Mouse (Mus musculus): ENCODE measurements around the gene Alox12. TPM values are rescaled to one million over a fixed set of nuclear protein-coding genes. Genes with fewer than 3 reads are reported as not detected.
A peak's percentile ranks its signal among the peaks of the same experiment; 100 is the strongest.

The Alox12 gene
- polyA plus RNA-seq, 1 experiment from 2014 or later, result 0.08 TPM

- WGBS, result under 1% methylated on average over 24 of the region's 24 CpGs
- Histone ChIP-seq H3K4me2 (ENCODE audit: low read depth, low read length) (peak overlapping the region; percentile 91), H3K4me1 (ENCODE audit: control insufficient read depth, insufficient read depth, low read length) (peaks cover 23% of the 10 kb centered on the region), H3K27ac (ENCODE audit: low read depth, low read length) (peak overlapping the region; percentile 88), H3K4me3 (ENCODE audit: low read depth, low read length) (peak overlapping the region; percentile 59), H3K9ac (replicated peaks; ENCODE audit: low read depth, low read length) (peak overlapping the region; percentile 76), H3K27me3 (ENCODE audit: control insufficient read depth, insufficient read depth, low read length) (peaks cover 18% of the 10 kb centered on the region), H3K36me3 (ENCODE audit: control insufficient read depth, insufficient read depth, low read length) (no peaks in the 10 kb centered on the region), H3K9me3 (ENCODE audit: control insufficient read depth, low read length) (no peaks in the 10 kb centered on the region)
- ATAC-seq (ENCODE audit: low read depth), result no peak
These were observed 34.8 kb downstream of the Alox12 start for GRCm38 (mm10) chr11:70220323-70220722.

- 55% methylated on average over 7 of the region's 7 CpGs for WGBS
- Histone ChIP-seq H3K27ac (ENCODE audit: low read depth, low read length) (peak overlapping the region; percentile 88), H3K4me1 (ENCODE audit: control insufficient read depth, insufficient read depth, low read length) (peaks cover 23% of the 10 kb centered on the region), H3K9ac (replicated peaks; ENCODE audit: low read depth, low read length) (peak overlapping the region; percentile 76), H3K4me3 (ENCODE audit: low read depth, low read length) (peak overlapping the region; percentile 59), H3K27me3 (ENCODE audit: control insufficient read depth, insufficient read depth, low read length) (peaks cover 20% of the 10 kb centered on the region), H3K9me3 (ENCODE audit: control insufficient read depth, low read length) (no peaks in the 10 kb centered on the region), H3K36me3 (ENCODE audit: control insufficient read depth, insufficient read depth, low read length) (no peaks in the 10 kb centered on the region), H3K4me2 (ENCODE audit: low read depth, low read length) (peak overlapping the region; percentile 91)
- no peak for ATAC-seq (ENCODE audit: low read depth)
These were observed 35.3 kb downstream of the Alox12 start for GRCm38 (mm10) chr11:70219873-70220272.

- H3K36me3 ChIP-seq (ENCODE audit: control insufficient read depth, insufficient read depth, low read length), result no peaks in the 10 kb centered on the region
- H3K4me1 ChIP-seq (ENCODE audit: control insufficient read depth, insufficient read depth, low read length), result peaks cover 30% of the 10 kb centered on the region
- H3K4me2 ChIP-seq (ENCODE audit: low read depth, low read length), result peak overlapping the region; percentile 91
- peak overlapping the region; percentile 59; the same call in 1 of the 2 replicates for H3K4me3 ChIP-seq (ENCODE audit: low read depth, low read length)
- H3K27me3 ChIP-seq (ENCODE audit: control insufficient read depth, insufficient read depth, low read length), result peaks cover 27% of the 10 kb centered on the region
- no peak for ATAC-seq (ENCODE audit: low read depth)
- H3K9me3 ChIP-seq (ENCODE audit: control insufficient read depth, low read length), result no peaks in the 10 kb centered on the region
- WGBS, result 91% methylated on average over 15 of the region's 15 CpGs
- H3K27ac ChIP-seq (ENCODE audit: low read depth, low read length), result no peak overlapping the region
- no peak overlapping the region for H3K9ac ChIP-seq (replicated peaks; ENCODE audit: low read depth, low read length)
These were observed 36.2 kb downstream of the Alox12 start for GRCm38 (mm10) chr11:70218741-70219470.

- H3K4me2 ChIP-seq (ENCODE audit: low read depth, low read length), result no peak overlapping the region
These were observed 37.1 kb downstream of the Alox12 start for GRCm38 (mm10) chr11:70218039-70218438.

GRCm38 (mm10) chr11:70216103-70216502 lies 39.0 kb downstream of the Alox12 start:
- ATAC-seq (ENCODE audit: low read depth), result no peak
- Histone ChIP-seq H3K36me3 (ENCODE audit: control insufficient read depth, insufficient read depth, low read length) (no peaks in the 10 kb centered on the region), H3K9me3 (ENCODE audit: control insufficient read depth, low read length) (no peaks in the 10 kb centered on the region), H3K4me1 (ENCODE audit: control insufficient read depth, insufficient read depth, low read length) (peaks cover 29% of the 10 kb centered on the region), H3K4me2 (ENCODE audit: low read depth, low read length) (no peak overlapping the region), H3K27ac (ENCODE audit: low read depth, low read length) (no peak overlapping the region), H3K9ac (replicated peaks; ENCODE audit: low read depth, low read length) (no peak overlapping the region), H3K4me3 (ENCODE audit: low read depth, low read length) (no peak overlapping the region), H3K27me3 (ENCODE audit: control insufficient read depth, insufficient read depth, low read length) (peaks cover 34% of the 10 kb centered on the region)
- 41% methylated on average over 3 of the region's 3 CpGs for WGBS

More at GRCm38 (mm10) chr11:70218039-70218438, 37.1 kb downstream of the Alox12 start:
- H3K9me3 ChIP-seq (ENCODE audit: control insufficient read depth, low read length), result no peaks in the 10 kb centered on the region
- H3K27me3 ChIP-seq (ENCODE audit: control insufficient read depth, insufficient read depth, low read length), result peaks cover 32% of the 10 kb centered on the region
- 98% methylated on average over 4 of the region's 4 CpGs for whole genome bisulfite sequencing
- no peaks in the 10 kb centered on the region for H3K36me3 ChIP-seq (ENCODE audit: control insufficient read depth, insufficient read depth, low read length)
- H3K4me3 ChIP-seq (ENCODE audit: low read depth, low read length), result no peak overlapping the region
- no peak overlapping the region for H3K27ac ChIP-seq (ENCODE audit: low read depth, low read length)
- no peak for ATAC-seq (ENCODE audit: low read depth)
- peaks cover 35% of the 10 kb centered on the region for H3K4me1 ChIP-seq (ENCODE audit: control insufficient read depth, insufficient read depth, low read length)
- no peak overlapping the region for H3K9ac ChIP-seq (replicated peaks; ENCODE audit: low read depth, low read length)

GRCm38 (mm10) chr11:70215301-70215700 lies 39.9 kb downstream of the Alox12 start:
- WGBS, result 11% methylated on average over 22 of the region's 22 CpGs
- ATAC-seq (ENCODE audit: low read depth), result no peak
- H3K4me1 ChIP-seq (ENCODE audit: control insufficient read depth, insufficient read depth, low read length), result peaks cover 29% of the 10 kb centered on the region
- no peak overlapping the region for H3K4me2 ChIP-seq (ENCODE audit: low read depth, low read length)
- H3K36me3 ChIP-seq (ENCODE audit: control insufficient read depth, insufficient read depth, low read length), result no peaks in the 10 kb centered on the region
- peaks cover 34% of the 10 kb centered on the region for H3K27me3 ChIP-seq (ENCODE audit: control insufficient read depth, insufficient read depth, low read length)
- no peak overlapping the region for H3K27ac ChIP-seq (ENCODE audit: low read depth, low read length)
- H3K4me3 ChIP-seq (ENCODE audit: low read depth, low read length), result no peak overlapping the region
- H3K9ac ChIP-seq (replicated peaks; ENCODE audit: low read depth, low read length), result no peak overlapping the region
- no peaks in the 10 kb centered on the region for H3K9me3 ChIP-seq (ENCODE audit: control insufficient read depth, low read length)

- 4% methylated on average over 18 of the region's 18 CpGs for WGBS
- H3K4me3 ChIP-seq (ENCODE audit: low read depth, low read length), result peak overlapping the region; percentile 32; the same call in 1 of the 2 replicates
- peaks cover 26% of the 10 kb centered on the region for H3K4me1 ChIP-seq (ENCODE audit: control insufficient read depth, insufficient read depth, low read length)
- peaks cover 34% of the 10 kb centered on the region for H3K27me3 ChIP-seq (ENCODE audit: control insufficient read depth, insufficient read depth, low read length)
- no peak overlapping the region for H3K9ac ChIP-seq (replicated peaks; ENCODE audit: low read depth, low read length)
- no peak overlapping the region for H3K27ac ChIP-seq (ENCODE audit: low read depth, low read length)
- no peaks in the 10 kb centered on the region for H3K9me3 ChIP-seq (ENCODE audit: control insufficient read depth, low read length)
- no peaks in the 10 kb centered on the region for H3K36me3 ChIP-seq (ENCODE audit: control insufficient read depth, insufficient read depth, low read length)
- no peak for ATAC-seq (ENCODE audit: low read depth)
- peak overlapping the region; percentile 63; the same call in 1 of the 2 replicates for H3K4me2 ChIP-seq (ENCODE audit: low read depth, low read length)
These were observed 40.3 kb downstream of the Alox12 start for GRCm38 (mm10) chr11:70214856-70215209.

GRCm38 (mm10) chr11:70214191-70214855 lies 40.8 kb downstream of the Alox12 start:
- under 1% methylated on average over 44 of the region's 46 CpGs for WGBS
- peak overlapping the region; percentile 63 for H3K4me2 ChIP-seq (ENCODE audit: low read depth, low read length)
- H3K27me3 ChIP-seq (ENCODE audit: control insufficient read depth, insufficient read depth, low read length), result peaks cover 34% of the 10 kb centered on the region
- no peak overlapping the region for H3K27ac ChIP-seq (ENCODE audit: low read depth, low read length)
- H3K36me3 ChIP-seq (ENCODE audit: control insufficient read depth, insufficient read depth, low read length), result no peaks in the 10 kb centered on the region
- peak; percentile 68 for ATAC-seq (ENCODE audit: low read depth)
- peak overlapping the region; percentile 41 for H3K9ac ChIP-seq (replicated peaks; ENCODE audit: low read depth, low read length)
- no peaks in the 10 kb centered on the region for H3K9me3 ChIP-seq (ENCODE audit: control insufficient read depth, low read length)
- peak overlapping the region; percentile 32 for H3K4me3 ChIP-seq (ENCODE audit: low read depth, low read length)
- peaks cover 23% of the 10 kb centered on the region for H3K4me1 ChIP-seq (ENCODE audit: control insufficient read depth, insufficient read depth, low read length)

- 6% methylated on average over 26 of the region's 26 CpGs for WGBS
- peak overlapping the region; percentile 63 for H3K4me2 ChIP-seq (ENCODE audit: low read depth, low read length)
- H3K36me3 ChIP-seq (ENCODE audit: control insufficient read depth, insufficient read depth, low read length), result no peaks in the 10 kb centered on the region
- H3K9ac ChIP-seq (replicated peaks; ENCODE audit: low read depth, low read length), result peak overlapping the region; percentile 41
- peak; percentile 55; the same call in 1 of the 2 replicates for ATAC-seq (ENCODE audit: low read depth)
- no peaks in the 10 kb centered on the region for H3K9me3 ChIP-seq (ENCODE audit: control insufficient read depth, low read length)
- peaks cover 17% of the 10 kb centered on the region for H3K4me1 ChIP-seq (ENCODE audit: control insufficient read depth, insufficient read depth, low read length)
- peaks cover 34% of the 10 kb centered on the region for H3K27me3 ChIP-seq (ENCODE audit: control insufficient read depth, insufficient read depth, low read length)
- peak overlapping the region; percentile 32 for H3K4me3 ChIP-seq (ENCODE audit: low read depth, low read length)
- no peak overlapping the region for H3K27ac ChIP-seq (ENCODE audit: low read depth, low read length)
These were observed 41.4 kb downstream of the Alox12 start for GRCm38 (mm10) chr11:70213736-70214135.
